Comparison of ENCODE assay signal across 12 mouse cellular contexts in the genomic region with DNA sequence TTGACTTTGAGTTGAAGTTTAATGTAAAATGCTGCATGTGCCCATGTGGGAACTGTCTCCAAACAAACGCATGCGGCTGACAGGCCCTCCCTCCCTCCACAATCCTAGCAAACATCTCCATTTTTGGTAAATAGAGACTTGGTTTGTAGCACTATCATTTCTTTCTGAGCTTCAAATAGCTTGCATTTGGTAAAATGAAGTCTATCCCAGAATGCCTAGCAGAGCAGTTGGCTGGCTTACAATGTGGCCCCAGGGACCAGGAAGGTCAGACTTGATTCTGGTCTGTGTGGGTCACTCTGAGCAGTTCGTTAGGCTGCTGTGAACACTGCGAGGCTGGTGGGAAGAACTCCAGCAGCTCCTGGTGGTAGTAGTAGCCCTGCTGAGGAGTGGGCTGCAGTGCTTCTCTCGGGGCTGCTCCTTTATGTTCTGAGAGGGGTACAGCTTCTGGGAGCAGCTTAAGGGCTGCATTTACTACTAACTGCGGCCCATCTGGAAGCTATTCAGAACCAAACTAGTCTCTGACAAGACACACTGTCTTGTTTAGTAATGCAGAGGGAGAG.
DNase-seq lines count a peak whose midpoint lies in the region; ATAC-seq and TF ChIP-seq lines count a peak whose summit lies in the region.
"Had no signal": no experiment of that assay in that cellular context is flagged by ENCODE, and none has a peak within 500 bp of the region (broad histone marks: within the 10 kb centered on the region; RNA-seq: fewer than 3 reads in every experiment).

No protein-coding gene starts in this region.

- TF ChIP-seq CTCF in thymus, adult 2 months (IDR thresholded peaks at IDR 0.05; ENCODE audit: borderline replicate concordance, control insufficient read depth, extremely low read depth, insufficient read depth, low read length, poor library complexity), result no peak

- no peak overlapping the region for H3K9ac ChIP-seq in intestine, embryonic 14.5 days (ENCODE audit: low read length)
- 0 out of 2 replicates have a peak overlapping the region, but pooled peaks have one; percentile 10 for H3K9ac ChIP-seq in limb, embryonic 13.5 days
- H3K9ac ChIP-seq: forebrain, embryonic 13.5 days had no signal

- intact Hi-C loops in heart, postnatal 36 days (cut with DNase I), result no loop called here

- H3K4me2 ChIP-seq in intestine, embryonic 14.5 days (ENCODE audit: low read length), result no peak overlapping the region
- H3K4me2 ChIP-seq in limb, embryonic 13.5 days (replicated peaks), result 0 out of 2 replicates have a peak overlapping the region, but pooled peaks have one; percentile 3
- H3K4me2 ChIP-seq: forebrain, embryonic 13.5 days; midbrain, embryonic 11.5 days had no signal

- H3K36me3 ChIP-seq in intestine, embryonic 14.5 days (ENCODE audit: control insufficient read depth, insufficient read depth, low read length), result peaks cover 60% of the 10 kb centered on the region
- peaks cover 10% of the 10 kb centered on the region for H3K36me3 ChIP-seq in limb, embryonic 13.5 days
- H3K36me3 ChIP-seq in thymus, adult 2 months (ENCODE audit: control insufficient read depth, insufficient read depth, low read length), result peaks cover 14% of the 10 kb centered on the region

- WGBS in intestine, embryonic 14.5 days, result 25% methylated on average over 6 of the region's 6 CpGs
- 24% methylated on average over 6 of the region's 6 CpGs for WGBS in limb, embryonic 13.5 days
- 89% methylated on average over 6 of the region's 6 CpGs for WGBS in thymus, adult 2 months

- DNase-seq in heart, adult 18-20 months, result peak; percentile 59 to 70
- no peak for DNase-seq in heart, postnatal 36 days
- DNase-seq in embryo, embryonic 11 days, result peak; percentile 38
- no peak for DNase-seq in intestine, embryonic 14.5 days (ENCODE audit: low spot score)
- no peak for DNase-seq in thymus, postnatal 36 days
- no peak for DNase-seq in thymus, adult 2 months

- H3K4me1 ChIP-seq in intestine, embryonic 14.5 days (replicated peaks; ENCODE audit: control insufficient read depth, insufficient read depth, low read length), result peaks cover 48% of the 10 kb centered on the region
- peaks cover 35% of the 10 kb centered on the region for H3K4me1 ChIP-seq in limb, embryonic 13.5 days
- peaks cover 8% of the 10 kb centered on the region for H3K4me1 ChIP-seq in thymus, adult 2 months (replicated peaks; ENCODE audit: control insufficient read depth, insufficient read depth, low read length)
- H3K4me1 ChIP-seq: forebrain, embryonic 13.5 days had no signal

- no peak for ATAC-seq in intestine, embryonic 14.5 days (replicated peaks; ENCODE audit: low FRiP score, low TSS enrichment, low read depth)
- ATAC-seq in limb, embryonic 13.5 days (ENCODE audit: low FRiP score, low read depth), result 0 out of 2 replicates have a peak, but pooled peaks have one; percentile 61
- no peak for ATAC-seq in megakaryocyte, adult 5-6 weeks (ENCODE audit: poor library complexity, severe bottlenecking)
- ATAC-seq: forebrain, embryonic 13.5 days had no signal

- no peak for TF ChIP-seq POLR2A in thymus, adult 2 months (IDR thresholded peaks at IDR 0.05; ENCODE audit: control insufficient read depth, extremely low read depth, insufficient read depth, low read length, poor library complexity)

- no peaks in the 10 kb centered on the region for H3K9me3 ChIP-seq in intestine, embryonic 14.5 days (ENCODE audit: control insufficient read depth, low read length)
- no peaks in the 10 kb centered on the region for H3K9me3 ChIP-seq in limb, embryonic 13.5 days
- H3K9me3 ChIP-seq: forebrain, embryonic 13.5 days had no signal

- H3K27me3 ChIP-seq in intestine, embryonic 14.5 days (replicated peaks; ENCODE audit: control insufficient read depth, insufficient read depth, low read length), result no peaks in the 10 kb centered on the region
- no peaks in the 10 kb centered on the region for H3K27me3 ChIP-seq in limb, embryonic 13.5 days
- no peaks in the 10 kb centered on the region for H3K27me3 ChIP-seq in thymus, adult 2 months (ENCODE audit: control insufficient read depth, insufficient read depth, low read length)
- H3K27me3 ChIP-seq: CH12.LX; forebrain, embryonic 13.5 days had no signal

- peak overlapping the region; percentile 92 for H3K27ac ChIP-seq in intestine, embryonic 14.5 days (ENCODE audit: low read depth)
- peak overlapping the region; percentile 70 for H3K27ac ChIP-seq in limb, embryonic 13.5 days
- H3K27ac ChIP-seq in thymus, adult 2 months (ENCODE audit: control insufficient read depth, insufficient read depth, low read length), result no peak overlapping the region
- H3K27ac ChIP-seq: forebrain, embryonic 13.5 days had no signal

- no peak overlapping the region for H3K4me3 ChIP-seq in intestine, embryonic 14.5 days (ENCODE audit: low read depth, low read length)
- no peak overlapping the region for H3K4me3 ChIP-seq in limb, embryonic 13.5 days
- H3K4me3 ChIP-seq in thymus, adult 2 months (ENCODE audit: control insufficient read depth, insufficient read depth, low read length), result no peak overlapping the region
- H3K4me3 ChIP-seq: forebrain, embryonic 13.5 days; layer of hippocampus, adult 2 months had no signal

Comparison
In these comparisons a context has a peak if more than half of its experiments do, and no peak if none do; other contexts are left out.
1. DNase-seq: peak in heart, adult 18-20 months (2 of 2) and embryo, embryonic 11 days (single experiment); none in heart, postnatal 36 days (0 of 2), intestine, embryonic 14.5 days (single experiment), thymus, postnatal 36 days (0 of 2) and thymus, adult 2 months (single experiment).